Mouse (Mus musculus) retina, embryonic 14.5 days (tissue): Measurements from ENCODE around the gene Gjd3.

Experiments used
- DNase-seq: peaks from one replicate; pipeline ENCODE4 v3.0.0-alpha.2; 2015; ENCODE audit warnings: low spot score

Gjd3 gene

DNA sequence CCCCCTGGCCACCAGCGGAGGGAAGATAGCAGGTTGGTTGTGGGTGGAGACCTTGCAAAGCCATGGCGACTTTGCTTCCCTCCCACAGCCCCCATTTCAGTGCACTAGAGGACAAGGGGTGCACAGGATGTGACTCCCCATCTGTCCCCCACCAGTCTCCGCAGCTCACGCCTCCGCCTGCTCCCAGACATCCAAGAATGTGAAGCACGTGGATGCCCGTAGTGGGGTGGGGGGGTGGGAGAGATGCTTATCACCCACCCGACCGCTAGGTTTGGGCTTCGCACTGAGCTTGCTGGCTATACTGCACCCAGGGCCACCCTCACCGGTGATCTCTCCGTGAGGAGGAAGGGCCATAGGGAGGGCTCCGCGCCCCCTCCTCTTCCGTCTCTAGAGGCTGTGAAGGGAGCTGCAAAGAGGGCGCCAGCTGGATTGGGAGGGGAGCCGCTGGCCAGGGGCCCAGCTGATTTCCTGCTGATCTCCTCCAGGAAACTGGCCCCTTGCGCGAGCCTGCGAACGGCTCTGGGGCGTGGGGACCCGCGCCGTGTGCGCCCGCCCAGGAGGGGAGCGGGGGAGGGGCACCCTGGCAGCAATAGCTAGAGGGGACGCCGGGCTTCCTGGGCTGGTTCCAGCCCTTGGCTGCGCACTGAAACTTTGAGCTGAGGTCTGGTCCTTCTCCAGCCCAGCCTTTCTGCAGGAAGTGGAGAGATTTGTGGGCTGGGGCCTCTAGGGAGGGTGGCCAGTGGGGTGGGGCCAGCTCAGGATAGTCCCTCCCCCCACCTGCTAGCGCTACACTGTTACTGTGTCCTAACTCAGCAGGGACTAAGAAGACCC, 19.4 kb downstream of the Gjd3 start:
- peak; percentile 66 for DNase-seq

DNA sequence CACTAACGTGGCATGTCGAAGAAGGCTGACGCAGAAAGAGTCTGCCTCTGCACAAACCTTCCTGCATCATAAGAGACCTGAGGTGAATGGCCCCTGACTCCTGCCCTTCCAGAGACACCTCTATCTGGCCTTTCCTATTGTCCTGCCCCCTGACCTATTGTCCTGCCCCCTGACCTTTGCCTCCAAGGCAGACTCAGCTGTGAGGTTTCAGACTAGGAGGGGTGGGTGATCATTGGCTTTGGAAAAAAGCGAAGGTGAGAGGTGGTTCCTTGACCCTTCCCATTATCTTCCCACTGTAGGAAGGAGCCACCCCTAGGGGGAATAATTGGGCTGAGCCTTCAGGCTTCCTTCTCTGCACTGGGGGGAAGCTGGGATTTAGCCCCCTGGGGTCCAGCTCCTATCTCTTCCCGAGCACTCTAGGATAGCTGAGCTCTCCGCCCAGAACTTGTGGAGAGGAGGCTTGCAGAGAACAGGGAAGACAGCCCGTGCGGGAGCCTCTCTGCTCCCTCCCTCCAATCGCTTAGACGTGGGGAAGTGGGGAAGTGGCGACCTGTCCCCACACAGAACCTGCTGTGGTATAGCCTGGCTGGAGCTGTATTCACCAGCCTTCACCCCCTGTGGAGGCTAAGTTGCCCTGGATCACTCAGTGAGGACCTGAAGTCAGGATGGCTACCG, 20.3 kb downstream of the Gjd3 start:
- DNase-seq = no peak

DNA sequence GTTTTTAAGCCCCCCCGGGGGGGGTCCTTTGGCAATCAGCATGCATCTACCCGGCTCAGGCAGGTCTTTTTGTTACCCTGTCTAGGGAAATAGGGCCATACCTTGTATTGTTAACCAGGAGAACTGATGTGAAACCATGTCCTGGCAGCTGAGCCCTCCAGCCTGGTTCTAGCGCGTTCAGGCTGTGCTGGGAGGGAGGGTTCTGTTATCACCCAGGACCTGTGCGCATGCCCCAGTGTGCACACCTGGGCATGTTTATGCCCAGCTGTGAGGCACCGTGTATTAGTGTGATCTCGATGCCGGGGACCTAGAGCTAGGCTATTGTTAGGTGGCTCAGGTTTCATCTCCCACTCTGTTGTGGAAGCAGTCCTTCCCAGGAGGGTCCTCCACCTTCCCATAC, 21.1 kb downstream of the Gjd3 start:
- DNase-seq = no peak

DNA sequence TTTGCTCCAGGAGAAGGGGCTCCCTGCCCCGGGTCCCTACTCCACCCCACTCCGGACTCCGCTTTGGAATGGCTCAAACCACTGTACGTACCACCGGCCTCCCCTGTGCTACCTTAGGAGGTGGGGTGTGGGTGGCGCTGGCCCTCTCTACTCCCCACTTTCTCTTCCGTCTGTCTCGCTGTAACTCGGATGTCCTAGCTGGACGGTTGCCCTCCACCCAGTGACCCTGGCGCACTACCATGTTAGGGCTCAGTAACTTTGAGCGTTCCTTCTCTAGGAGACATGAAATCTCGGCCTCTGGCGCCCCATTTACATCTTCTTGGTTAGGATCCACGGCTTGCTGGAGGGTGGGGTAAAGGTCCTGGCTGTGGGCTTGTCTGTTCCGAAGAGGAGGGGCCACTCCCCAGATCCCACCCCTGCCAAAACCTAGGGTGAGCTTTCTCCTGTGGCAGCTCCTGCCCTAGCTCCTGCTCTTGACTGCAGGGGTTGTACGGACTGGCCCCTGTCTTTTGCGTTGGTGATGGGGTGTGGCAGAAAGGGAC, 21.7 kb downstream of the Gjd3 start:
- no peak for DNase-seq

DNA sequence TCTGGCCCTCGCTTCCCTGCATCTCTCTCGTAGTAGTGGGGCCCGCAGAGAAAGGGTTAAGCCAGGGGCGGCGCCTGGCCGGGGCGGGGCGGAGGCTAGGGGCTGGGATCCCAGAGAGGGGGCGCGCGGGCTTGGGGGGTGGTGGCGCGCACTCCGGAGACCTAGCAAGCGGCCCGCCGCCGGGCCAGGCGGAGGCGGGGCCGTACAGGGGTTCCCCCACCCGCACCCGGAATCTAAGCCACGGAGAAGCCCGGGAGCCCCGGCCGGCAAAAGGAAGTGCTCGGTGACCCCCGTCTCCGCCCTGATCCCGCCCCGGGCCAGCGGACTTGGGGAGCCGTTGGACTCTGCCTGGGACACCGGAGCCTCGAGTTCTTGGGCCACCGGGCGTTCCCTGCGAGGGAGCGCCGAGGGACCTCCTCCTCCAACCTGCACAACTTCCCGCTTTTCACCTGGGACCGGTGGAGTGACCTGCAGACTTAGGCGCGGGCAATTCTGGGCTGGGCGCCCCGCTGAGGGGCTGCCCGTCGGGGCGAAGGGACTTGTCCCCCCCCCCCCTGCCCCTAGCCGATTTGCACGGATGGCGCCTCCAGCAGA, 22.4 kb downstream of the Gjd3 start:
- peak; percentile 74 for DNase-seq

DNA sequence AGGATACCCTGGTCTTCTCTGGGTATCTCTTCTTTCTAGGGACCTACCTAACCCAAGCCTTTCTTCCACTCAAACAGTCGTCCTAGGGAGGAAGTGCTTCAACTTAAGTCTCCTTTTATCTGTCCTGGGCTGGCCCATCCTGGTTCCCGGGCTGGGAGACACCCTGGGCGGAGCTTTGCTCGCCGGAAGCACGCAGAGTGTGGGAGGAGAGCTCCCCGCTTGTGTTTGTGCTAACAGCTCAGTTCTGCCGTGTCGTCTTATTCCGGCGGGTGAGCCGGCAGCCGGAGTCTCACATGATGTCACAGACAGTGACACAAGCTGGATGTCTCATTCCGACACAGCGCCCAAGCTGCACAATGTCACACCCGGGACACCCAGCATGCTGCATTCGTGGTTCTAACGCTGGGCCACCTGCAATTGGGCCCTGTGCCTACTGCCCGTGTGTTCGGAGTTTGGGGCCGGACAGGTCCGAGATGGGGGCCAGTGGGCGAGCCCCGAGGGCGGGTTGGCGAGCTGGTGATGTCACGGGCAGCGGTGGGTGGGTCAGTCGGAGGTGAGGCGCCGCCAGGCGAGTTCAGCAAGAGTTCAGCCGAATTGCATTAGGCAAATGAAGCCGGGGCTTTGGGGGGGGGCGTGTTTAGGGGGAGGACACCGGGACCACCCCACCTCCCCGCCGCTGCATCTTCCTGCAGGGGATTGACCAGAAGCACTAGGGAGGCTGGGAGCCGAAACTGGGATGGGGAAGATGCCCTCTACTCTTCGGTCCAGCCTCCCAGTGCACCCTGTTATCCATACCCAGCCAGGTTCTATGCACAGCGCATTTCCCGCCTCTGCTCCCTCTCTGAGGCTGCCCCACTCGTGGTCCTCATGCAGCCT, 23.1 kb downstream of the Gjd3 start:
- peak; percentile 72 for DNase-seq

DNA sequence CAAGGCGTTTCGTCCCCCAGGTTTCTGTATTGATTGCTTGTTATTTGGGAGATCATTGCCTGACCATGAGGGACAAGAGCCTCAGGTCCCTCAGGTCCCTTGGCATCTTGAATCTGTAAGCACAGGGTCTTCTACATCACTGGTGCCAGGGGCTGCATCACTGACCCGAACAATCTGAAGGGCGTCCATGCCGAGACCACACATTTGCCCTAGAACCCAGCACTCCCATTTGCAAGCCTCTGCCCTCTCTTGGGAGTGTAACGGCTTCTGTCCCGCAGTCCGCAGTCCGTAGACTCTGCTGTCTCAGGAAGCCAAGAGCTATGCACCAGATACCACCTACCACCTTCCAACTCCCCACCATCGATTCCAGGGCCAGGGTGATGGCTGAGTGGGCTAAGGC, 26.5 kb downstream of the Gjd3 start:
- DNase-seq = no peak

DNA sequence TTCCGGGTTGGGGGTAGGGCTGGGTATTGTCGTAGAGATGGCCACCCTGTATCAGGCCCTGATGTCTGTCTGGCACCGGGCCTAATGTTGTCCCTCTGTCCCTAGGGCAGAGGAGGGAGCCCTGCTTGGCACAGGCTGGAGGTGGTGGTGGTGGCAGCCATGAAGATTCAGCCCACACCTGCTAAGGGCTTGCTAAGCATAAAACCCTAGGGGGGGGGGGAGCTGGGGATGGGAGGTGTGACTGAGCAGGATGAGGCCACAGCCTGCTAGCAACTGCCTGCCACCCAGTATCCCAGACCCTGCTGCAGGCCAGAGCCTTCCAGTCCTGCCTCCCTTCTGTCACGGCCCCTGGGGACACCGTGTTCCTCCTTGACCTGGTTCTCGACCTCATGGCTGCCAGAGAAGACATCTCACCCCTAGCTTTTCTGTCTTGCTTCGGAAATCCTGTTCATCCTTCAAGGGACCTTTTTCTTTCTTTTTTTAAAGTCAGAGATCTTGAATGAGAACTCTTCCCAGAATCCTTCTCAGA, 27.0 kb downstream of the Gjd3 start:
- DNase-seq = no peak

DNA sequence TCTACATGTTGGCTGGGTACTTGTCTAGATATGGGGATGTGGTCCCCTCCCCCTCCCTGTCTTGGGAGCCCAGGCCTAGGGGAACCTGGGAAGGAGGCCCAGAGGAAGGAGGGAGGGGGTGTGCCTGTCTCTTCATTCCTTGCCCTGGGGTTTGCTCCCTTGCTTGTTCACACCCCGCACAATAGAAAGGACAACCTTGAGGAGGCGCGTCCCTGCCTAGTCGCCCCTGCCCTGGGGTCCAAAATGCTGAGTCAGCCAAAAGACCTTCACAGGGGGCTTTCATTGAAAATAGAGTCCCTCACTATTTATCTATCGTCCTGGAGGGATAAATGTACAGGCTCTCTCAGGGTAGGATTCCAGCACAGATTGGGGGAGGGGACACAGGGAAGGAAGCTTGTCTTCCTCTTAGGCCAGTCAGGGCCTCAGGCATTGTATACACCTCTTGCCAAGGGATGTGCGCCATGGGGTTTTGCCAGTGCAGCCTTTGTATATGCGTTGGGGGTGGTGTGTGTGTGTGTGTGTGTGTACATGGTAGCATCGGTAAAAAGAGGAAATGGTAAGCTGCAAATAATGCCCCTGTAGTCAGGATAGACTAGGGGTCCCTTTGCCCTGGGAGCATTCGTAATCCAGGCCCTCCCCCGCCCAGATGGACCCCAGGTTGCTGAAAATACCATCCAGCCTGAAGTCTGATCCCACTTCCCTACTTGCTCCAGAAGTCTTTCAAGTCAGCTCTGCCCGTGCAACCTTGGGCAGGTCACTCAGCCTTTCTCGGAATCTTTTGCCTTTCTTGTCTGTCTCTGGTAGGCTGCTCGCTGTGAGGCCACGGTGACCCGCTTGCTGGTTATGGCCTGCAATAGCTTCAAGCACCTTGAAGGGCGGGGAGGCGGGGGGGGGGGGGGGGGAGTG, 27.8 kb downstream of the Gjd3 start:
- no peak for DNase-seq

DNA sequence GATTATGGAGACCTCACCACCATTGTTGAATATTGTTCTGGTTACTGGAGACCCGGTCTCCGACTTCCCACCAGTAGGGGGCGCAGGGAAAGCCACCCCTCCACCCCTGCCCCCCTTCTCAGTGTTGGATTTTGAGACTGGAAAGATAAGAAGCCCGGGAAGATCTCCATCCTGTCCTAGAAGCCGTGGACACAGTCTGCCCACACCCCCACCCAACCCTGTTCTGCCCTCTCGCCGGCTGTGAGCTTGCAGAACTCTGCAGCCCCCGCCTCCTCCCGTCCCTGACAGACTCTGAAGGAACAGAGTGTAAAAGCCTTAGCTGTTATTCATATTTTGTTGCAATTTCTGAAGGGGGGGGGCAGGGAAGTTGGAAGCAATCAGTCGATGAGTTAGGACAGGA, 28.4 kb downstream of the Gjd3 start:
- peak; percentile 86 for DNase-seq

DNA sequence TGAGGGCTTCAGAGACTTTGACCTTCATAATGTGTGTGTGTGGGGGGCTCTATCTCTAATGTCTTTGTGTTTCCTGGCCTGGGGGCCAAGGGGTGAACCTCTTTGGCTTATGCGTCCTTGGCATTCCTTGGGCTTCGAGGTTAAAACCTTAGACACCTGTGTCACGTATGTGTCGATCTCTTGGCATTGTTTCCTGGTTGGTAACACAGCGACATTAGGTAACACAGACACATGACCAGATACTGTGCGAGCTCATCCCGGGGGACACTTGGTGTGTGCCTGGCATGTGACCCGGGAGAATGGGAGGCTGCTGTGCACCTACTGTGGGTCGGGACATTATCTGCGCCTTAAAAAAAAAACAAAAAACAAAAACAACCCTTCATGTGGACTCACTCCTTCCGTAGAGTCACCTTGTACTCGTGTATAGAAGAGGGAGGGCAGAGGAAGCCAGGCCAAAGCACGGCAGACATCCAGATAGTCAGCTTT, 28.9 kb downstream of the Gjd3 start:
- no peak for DNase-seq

DNA sequence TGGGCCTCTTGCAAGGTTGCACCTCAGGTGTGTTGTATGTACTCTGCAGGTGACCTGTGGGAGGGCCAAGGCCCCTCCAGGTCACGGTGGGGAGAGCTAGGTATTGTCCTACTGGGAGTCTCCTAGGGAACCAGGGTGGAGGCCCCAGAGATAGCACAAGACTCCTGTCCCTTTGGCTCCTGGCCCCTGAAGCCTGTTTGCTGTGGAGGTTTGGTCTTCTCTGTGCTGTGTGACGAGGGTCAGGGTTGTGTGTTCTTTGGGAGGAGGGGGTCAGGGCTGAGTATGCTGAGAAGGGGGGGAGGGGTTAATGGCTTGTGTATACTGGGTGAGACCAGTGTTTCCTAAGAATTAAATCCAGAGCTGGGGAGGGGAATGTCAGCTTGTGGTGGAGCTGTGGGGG, 29.5 kb downstream of the Gjd3 start:
- DNase-seq = no peak

DNA sequence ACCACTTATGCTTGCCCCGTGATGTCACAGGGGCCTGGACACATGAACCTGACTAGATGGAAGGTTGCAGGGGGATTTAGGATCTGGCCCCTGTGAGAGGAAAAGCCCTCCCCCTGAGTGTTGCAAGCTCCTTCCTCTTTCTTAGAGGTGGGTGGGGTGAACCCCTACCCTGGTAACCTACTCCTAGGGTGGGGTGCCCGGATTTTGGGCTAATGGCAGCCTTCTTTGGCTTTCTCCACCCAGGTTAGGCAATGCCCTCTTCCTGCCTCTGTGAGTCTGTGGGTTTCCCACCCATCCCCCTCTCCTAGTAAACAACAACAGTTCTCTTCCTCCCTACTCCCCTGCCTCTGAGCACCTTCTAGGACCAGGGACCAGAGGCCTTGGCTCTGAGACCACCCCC, 30.1 kb downstream of the Gjd3 start:
- DNase-seq = no peak

DNA sequence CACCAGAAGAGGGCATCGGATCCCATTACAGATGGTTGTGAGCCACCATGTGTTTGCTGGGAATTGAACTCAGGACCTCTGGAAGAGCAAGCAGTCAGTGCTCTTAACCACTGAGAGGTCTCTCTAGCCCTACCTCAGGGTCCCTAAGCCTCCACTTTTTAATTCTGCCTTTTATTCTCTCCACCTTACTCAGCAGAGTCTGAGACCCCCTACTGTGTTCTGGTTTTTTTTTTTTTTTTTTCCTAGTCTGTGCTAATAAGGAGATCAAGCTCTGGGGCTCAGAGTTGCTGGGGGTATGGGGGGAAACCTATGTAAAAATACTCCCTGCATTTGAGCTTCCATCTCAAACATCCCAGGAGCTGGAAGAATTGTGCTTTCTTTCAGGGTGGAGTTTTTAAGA, 30.7 kb downstream of the Gjd3 start:
- DNase-seq = no peak

DNA sequence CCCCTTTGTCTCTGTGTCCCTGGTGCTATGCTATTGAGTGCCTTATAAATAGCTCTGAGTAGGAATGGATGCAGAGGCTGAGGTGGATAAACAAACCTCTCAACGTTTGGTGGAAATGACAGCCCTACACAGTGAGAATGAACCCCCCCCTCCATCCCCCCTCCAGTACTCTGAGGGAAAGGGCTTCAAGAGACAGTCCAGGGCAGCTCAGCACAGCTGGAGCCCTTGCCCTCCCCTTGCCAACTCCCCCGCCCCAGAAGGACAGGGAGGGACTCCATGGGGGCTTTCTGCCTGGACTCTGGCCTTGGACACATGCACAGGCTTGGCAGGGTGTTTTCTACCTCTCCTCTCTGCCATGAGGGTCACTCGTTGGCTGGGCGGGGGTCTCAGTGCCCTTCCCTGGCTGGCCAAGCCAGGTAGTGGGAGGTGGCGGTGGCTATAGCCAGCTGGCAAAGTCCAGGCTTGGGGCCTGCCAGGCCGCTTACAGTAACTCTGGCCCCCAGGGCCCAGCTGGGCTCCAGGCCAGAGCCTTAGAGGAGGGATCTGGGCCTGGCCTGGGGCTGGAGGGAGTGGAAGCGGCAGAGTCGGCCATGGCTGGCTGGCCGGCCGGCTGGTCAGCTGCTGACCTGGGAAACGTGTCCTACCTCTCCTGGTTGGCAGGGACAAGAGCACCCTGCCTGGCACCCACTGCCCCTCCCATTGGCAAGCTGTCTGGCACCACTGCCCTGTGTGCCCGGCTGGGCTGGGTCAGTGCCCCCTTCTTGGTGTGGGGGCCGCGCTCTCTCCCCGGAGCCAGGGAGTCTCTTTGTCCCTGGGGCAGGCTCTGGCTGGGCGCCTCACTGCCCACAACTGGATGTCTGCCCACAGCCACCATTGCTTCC, 31.6 kb downstream of the Gjd3 start:
- no peak for DNase-seq

DNA sequence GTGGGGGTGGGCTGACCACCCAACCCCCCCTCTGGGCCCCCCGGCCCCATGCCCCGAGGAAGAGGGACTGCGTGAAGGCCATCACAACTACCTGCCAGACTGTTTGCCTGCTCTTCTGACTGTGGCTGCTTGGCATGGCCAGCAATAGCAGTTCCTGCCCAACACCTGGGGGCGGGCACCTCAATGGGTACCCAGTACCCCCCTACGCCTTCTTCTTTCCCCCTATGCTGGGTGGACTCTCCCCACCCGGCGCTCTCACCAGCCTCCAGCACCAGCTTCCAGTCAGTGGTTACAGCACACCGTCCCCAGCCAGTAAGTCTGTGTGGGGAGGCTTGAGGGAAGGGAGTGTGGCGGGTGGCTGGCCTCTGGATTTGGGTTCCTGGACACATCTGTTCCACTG, 32.3 kb downstream of the Gjd3 start:
- no peak for DNase-seq

DNA sequence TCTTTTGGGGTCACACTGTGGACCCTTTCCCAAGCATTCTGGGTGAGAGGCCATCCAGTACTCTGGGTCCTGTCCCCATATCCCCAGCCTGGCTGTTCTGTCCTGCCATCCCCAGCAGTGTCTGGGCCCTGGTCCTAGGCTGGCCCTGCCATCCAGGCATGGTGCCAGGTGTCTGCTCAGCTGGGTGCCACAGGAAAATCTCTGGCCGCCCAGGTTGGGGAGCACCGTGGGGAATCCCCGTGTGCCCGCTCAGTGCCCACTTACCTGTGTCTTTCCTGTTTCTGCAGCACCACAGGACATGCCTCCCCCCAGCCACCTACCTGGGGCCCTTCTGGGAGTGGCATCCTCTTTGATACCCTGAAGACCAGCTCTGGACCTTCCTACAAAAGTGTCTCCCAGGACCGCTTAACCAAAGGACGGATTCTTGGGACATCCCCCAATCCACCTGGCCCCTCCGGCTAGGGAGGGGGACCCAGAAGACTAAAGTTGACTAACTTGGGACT, 32.8 kb downstream of the Gjd3 start:
- no peak for DNase-seq

DNA sequence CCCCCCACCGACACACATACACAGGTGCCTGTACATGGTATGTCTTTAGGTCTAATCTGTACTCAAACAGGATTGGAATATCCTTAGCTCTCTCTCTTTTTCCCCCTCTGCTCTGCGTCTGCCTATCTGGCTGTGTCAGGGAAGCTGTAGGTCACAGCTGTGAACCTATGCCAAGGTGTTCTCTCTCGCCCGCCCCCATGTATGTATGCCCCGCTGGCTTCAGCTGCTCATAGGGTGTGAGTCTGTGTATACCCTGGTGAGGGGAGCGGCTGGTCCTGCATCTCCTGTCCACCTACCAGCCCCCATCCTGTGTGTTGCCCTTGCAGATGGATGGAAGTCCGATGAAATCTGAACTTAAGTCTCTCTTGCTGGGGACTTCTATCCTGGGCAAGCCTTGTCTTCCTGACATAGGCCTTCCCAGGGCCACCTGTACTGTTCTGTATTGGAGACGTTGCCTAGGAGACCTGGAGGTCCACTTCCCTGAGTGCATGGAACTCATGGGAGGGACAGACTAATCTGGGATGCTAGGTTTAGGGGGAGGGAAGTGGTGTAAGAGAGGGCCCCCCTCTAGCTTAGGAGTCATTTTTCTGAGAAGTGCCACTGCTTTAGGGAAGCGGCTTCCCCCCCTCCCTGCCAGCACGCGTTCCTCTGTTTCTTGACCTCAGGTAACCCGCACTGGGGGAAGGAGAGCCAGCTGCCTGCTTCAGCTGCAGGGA, 33.4 kb downstream of the Gjd3 start:
- no peak for DNase-seq
